Mouse (Mus musculus) layer of hippocampus, adult 2 months (tissue): ENCODE data around the gene Abtb2. TPM values are rescaled to one million over a fixed set of nuclear protein-coding genes. Genes with fewer than 3 reads are reported as not detected.

ENCODE experiments used
- DNase-seq, 2 experiments: peaks; one replicate each; pipeline ENCODE4 v3.0.0; 2022; ENCODE audit warnings: low spot score in 2 of 2
- H3K27ac ChIP-seq: fragments of 200-600 bp; 2 replicates; pipeline ENCODE4 v1.8.1; 2022
- H3K4me3 ChIP-seq: fragments of 200-600 bp; 2 replicates; pipeline ENCODE4 v1.8.1; 2022; ENCODE audit warnings: mild to moderate bottlenecking
- CTCF ChIP-seq: fragments of 200-600 bp; conservative IDR thresholded peaks from 2 replicates; pipeline ENCODE4 v1.8.1; 2022; ENCODE audit warnings: antibody characterized with exemption, mild to moderate bottlenecking, moderate library complexity
- total RNA-seq, 2 experiments: library from RNA; stranded (reverse); gene quantifications; 2 replicates each; pipeline ENCODE4 v1.2.3; 2021

The Abtb2 gene
- total RNA-seq, 2 experiments from 2014 or later: 9.5 to 10.3 TPM

DNA sequence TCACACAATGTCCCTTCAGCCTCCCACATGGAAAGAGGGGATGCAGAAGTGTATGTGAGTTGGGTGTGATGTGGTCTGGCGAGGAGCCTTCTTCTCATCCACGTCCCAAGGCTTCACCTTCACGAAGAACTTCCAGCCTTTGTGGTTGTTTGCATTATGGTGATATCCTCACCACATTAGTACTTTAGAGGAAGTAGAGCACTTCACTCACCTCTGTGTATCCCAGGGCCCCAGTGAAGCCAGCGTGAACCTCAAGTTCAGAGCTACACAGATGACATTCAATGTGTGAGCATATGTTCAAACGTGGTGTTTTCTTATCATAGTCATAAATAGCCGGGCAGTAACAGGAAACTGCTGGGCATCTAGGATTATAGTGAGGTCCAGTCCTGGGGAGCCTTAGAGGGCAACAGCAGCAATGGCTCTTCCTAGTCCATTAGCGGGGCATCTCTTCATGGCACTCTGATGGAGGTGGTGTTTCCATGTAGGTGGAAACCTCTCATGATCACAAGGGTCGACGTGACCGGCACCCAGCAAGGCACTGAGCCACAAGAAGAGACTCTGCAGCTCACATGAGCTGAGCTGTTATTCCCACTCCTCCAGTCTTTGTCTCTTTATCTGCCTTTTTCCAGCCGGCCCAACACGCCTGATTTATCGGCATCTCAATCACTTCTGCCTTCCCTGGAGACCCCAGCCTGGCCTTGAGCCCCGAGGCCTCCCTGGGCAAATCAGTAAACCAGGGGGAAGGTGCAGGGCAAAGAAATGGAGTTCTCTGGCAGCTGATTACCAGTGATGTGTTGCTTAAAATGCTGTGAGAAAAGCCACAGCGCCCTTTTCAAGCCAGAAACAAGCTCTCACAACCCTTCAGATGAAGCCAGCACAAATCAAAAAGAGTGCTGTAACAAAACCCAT is 93.8 kb downstream of the Abtb2 start:
- no peak for DNase-seq

DNA sequence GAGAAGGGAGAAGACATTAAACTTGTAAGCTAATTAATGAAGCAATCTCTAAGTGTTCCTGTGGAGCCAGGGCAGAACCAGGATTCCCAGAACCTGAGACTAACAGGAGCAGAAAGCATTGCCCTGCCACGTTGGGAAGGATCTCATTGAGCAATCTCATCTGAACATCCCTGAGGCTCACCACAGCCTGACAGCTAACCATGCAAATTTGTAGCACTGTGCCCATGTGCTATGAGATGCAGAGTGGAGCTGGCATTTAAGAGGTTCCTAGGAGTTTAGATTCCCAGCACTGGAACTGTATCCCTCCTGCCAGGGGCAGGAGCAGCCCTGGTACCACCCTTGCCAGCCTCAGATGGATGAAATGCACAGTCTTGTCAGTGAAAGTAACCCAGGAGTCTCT is 95.6 kb downstream of the Abtb2 start:
- H3K4me3 ChIP-seq: no peak overlapping the region
- TF ChIP-seq CTCF: no peak
- no peak for DNase-seq
- no peak overlapping the region for H3K27ac ChIP-seq

More for the DNA sequence above, 93.8 kb downstream of the Abtb2 start:
- Histone ChIP-seq H3K27ac (no peak overlapping the region), H3K4me3 (no peak overlapping the region)
- TF ChIP-seq CTCF: no peak

DNA sequence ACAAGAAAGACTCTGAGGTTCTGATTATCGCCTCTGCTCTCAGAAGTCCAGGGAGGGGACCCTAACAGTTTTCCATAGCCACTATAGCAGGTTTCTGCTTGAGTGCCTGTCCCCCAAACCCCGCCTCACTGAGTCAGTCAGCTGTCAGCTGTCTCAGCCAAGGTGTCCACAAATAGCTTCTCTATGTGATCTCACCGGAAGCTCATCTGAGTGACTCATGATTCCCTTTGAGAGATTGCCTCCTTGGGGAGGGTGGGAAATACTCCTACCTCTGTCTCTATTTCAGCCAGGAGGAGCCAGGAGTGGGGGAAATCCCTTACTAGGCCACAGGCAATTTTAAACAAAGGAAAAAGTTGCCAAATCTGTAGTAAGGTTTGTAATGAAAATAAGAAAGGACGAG is 96.0 kb downstream of the Abtb2 start:
- Histone ChIP-seq H3K4me3 (no peak overlapping the region), H3K27ac (no peak overlapping the region)
- peak in 1 of 2 experiments; percentile 44 for DNase-seq
- no peak for TF ChIP-seq CTCF

DNA sequence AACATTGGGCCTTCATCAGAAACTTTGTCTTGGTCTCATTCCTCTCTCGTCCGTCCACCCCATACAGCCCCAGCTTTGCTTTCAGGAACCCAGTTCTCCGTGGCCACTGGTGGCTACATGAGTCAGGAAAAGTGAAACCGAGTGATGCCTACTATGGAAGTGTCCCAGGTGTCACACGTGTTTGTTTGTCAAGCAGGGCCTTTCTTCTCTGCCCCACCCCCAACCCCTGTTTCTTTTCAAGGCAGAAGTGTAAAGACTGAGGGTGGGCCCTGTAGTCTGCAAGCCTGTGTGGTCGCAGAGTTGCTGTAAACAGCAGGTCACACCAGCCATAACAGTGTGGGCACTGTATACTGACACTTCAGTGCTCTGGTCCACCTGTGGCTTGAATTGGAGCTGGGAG is 98.2 kb downstream of the Abtb2 start:
- no peak overlapping the region for H3K4me3 ChIP-seq
- no peak for TF ChIP-seq CTCF
- H3K27ac ChIP-seq: no peak overlapping the region
- no peak for DNase-seq

DNA sequence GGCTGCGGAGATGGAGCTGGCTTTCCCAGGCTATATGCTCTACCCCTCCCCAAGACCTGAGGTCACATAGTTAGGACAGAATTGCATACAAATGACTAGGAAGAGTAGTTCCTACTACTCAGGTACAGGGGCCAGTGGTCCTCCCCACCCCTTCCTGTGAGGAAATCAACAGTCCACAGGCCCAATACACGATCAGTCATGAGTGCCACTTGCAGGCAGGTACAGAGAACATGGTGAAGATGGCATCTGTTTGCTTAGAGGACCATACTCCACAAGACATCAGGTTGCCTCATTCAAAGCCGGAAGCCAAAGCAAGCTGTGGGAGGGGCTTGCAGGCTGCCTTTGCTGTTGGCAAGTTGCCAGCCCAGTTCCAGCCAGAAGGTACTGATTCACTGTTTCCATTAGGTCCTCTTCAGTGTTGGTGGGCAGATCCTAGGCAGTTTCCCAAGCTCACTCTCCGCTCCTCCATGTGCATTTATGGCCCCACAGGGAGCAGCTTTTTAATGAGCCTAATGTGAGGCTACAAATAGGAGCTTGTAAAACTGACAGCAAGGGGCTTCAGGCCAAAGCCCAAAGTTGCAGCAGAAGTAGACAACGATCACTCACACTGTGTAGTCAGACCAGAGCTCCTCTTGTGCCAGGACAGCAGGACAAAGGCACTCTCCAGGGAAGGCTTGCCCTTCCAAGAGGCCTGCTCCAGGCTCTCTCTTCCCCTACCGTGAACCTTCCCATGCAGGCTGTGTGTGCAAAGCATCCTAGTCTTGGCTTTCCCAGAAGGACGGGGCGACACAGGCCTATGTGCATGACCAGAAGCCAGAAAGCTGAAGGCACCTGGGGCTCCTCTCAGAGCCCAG is 102.1 kb downstream of the Abtb2 start:
- peak; percentile 61 to 69 for DNase-seq
- H3K27ac ChIP-seq: no peak overlapping the region
- no peak for TF ChIP-seq CTCF

DNA sequence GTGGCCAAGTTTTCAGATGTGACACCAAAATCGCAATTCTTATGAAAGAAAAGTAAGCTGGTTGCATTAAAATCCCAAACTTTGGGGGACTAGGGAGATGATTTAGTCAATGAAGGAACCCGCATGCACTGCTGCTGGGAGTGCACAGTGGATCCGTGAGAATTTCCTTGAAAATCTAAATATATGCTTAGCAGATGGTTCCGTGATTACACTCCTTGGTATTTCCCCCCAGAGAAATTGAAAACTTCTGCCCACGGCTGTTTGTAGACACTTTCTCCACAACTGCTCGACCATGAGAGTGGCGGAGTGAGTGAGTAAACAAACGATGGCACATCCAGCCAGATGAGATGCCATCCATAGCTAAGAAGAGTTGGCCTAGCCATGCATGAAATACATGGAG is 102.8 kb downstream of the Abtb2 start:
- no peak for DNase-seq
- no peak for TF ChIP-seq CTCF
- H3K27ac ChIP-seq: no peak overlapping the region
- H3K4me3 ChIP-seq: no peak overlapping the region

More for the DNA sequence above, 102.1 kb downstream of the Abtb2 start:
- no peak overlapping the region for H3K4me3 ChIP-seq

DNA sequence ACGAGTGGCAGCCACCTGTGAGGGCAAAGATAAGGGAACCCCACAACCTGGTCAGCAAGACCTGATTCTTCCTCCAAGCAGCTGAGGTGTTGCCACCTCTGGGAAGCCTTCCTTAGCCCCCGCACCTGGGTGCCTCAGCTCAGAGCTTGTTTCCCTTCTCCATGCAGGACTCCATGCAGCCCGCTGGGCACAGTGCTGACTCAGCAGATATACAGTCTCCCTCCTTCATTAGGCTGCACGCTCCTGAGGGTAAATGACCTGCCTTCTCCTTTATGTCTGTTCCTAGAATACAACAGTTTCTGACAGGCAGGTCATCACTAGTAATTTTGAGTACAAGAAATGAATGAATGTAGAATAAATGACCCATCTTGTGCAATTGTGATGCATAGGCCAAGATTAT is 103.5 kb downstream of the Abtb2 start:
- peak overlapping the region; percentile 6; the same call in 1 of the 2 replicates for H3K27ac ChIP-seq
- TF ChIP-seq CTCF: no peak

DNA sequence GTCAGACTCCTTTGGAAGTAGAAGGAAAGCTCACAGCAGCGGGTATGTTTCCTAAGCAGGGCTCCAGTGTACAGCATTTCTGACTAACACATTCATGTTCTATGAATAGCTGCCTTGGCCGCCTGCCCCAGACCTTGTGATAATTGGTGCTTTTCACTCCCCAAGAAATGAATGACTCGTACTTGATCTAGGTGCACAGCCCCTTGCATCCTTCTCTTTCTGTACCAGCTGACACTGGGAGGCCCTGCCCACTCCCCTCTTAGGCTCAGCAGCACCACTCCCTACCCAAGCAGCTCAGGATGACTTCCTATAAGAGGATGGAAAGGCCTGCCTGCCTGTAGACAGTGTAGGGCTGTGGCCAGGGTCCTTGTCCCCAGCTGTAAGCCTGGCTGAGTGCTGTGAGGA is 104.2 kb downstream of the Abtb2 start:
- Histone ChIP-seq H3K27ac (peak overlapping the region; percentile 6; the same call in 1 of the 2 replicates), H3K4me3 (no peak overlapping the region)
- TF ChIP-seq CTCF: no peak
- DNase-seq: peak; percentile 60 to 74

More for the DNA sequence above, 103.5 kb downstream of the Abtb2 start:
- H3K4me3 ChIP-seq: no peak overlapping the region
- no peak for DNase-seq

DNA sequence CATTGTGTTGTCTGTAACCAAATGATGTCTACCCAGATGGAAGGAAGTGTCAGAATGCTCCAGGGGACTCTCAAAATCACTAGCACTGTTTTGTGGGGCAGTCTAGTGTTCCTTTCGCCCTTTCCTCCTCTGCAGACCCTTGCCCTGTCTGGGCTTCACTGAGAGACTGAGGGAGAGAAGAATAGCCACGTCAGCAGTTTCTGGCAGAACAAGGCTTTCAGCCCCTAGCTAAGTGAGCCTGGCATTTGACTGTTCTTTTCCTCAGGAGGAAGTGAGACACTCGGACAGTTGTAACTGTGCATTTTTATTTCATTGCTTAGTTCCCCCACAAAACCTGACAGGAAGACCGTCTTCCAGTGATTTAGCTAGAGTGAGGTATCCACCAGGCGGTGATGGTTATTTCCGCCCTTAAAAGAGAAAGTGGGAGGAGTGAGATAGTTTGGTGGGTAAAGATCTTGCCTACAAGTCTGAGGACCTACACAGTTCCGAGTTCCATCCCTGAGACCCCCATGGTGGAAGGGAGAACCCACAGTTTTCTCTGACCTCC is 106.5 kb downstream of the Abtb2 start:
- Histone ChIP-seq H3K4me3 (no peak overlapping the region), H3K27ac (no peak overlapping the region)
- no peak for TF ChIP-seq CTCF
- DNase-seq: no peak

DNA sequence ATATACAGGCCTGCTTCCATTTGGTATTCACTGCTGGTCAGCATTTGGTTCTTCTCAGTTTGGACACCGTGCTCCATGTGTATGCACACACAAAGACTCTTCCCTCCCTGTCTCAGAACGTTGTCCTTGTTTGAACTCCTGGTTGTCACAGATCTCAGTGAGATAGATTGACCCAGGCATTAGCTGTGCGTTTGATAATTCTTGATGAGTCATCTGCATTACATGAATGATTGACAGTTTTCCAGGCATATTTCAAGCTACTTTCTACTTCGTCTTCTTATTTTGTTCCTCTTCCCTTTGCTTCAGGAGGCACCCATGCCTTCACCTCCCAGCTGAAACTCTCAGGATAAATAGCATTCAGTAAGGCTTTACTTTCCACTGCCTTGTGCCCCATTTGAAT is 107.5 kb downstream of the Abtb2 start:
- no peak overlapping the region for H3K27ac ChIP-seq
- TF ChIP-seq CTCF: no peak
- no peak for DNase-seq
- no peak overlapping the region for H3K4me3 ChIP-seq

DNA sequence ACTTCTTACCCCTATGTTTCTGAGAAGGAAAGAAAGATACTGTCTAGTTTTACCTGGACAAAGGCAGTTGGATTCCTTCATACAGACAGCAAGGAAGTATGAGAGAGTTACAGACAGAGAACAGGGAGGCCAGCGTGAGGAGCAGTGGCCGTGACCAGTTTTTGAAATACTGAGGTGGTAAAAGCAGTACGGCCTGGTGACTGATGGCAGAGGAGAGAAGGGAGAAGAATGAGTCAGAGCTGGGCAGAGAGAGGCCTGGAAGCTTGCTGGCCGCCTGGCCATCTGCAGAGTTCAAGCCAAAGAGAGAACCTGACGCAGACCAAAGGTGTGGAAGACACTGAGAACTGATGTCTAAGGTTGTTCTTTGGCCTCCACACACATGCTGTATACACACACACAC is 109.3 kb downstream of the Abtb2 start:
- no peak for DNase-seq
- Histone ChIP-seq H3K4me3 (no peak overlapping the region), H3K27ac (no peak overlapping the region)
- no peak for TF ChIP-seq CTCF

DNA sequence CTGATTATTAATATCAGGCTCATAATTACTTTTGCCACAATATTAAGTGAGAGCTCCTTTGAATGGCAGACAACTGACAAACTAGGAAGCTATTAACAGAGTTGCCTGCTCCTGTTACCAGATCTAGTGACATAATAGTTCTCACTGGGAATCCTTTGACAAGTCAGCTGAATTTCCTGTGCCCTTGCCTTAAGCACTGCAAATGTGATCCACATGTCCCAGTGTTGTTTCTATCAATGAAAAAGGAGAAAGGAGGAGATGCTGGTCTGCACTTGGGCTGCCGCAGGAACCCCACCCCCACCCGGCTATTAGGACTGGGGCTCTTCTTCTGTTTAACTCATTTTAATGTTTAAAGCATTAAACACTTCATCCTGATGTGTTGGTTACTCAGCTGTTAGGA is 110.7 kb downstream of the Abtb2 start:
- no peak for DNase-seq
- no peak for TF ChIP-seq CTCF
- H3K27ac ChIP-seq: no peak overlapping the region
- H3K4me3 ChIP-seq: no peak overlapping the region
